Mouse (Mus musculus) right cerebral cortex, postnatal 4 days (tissue): ENCODE data around the gene Olfr1449.
"Not testable (repeated sequence)": the region's sequence is repeated elsewhere in the genome, so short reads cannot be mapped to it uniquely, and the experiment has no call there.

Experiments used
- DNase-seq: peaks from one replicate; pipeline ENCODE4 v3.0.0-alpha.2; 2022

Gene Olfr1449

GRCm38 (mm10) chr19:12930540-12930939 lies at the start of gene Olfr1449:
Gene Olfr1449, plus strand, starts transcription at chr19:12930840.
- DNase-seq: no peak

GRCm38 (mm10) chr19:12883555-12883954 lies 47.1 kb upstream of the Olfr1449 start, which contains the start of gene Olfr1445:
Gene Olfr1445, plus strand, starts transcription at chr19:12883855.
- no peak for DNase-seq

GRCm38 (mm10) chr19:12893424-12893823 lies 37.2 kb upstream of the Olfr1449 start, which contains the start of gene Olfr1446:
Gene Olfr1446, minus strand, starts transcription at chr19:12893524.
- DNase-seq: no peak

GRCm38 (mm10) chr19:12903643-12904042 lies 27.0 kb upstream of the Olfr1449 start, which contains the start of gene Olfr1447:
Gene Olfr1447, minus strand, starts transcription at chr19:12903743.
- no peak for DNase-seq

- DNase-seq: no peak
These were observed 6.3 kb upstream of the Olfr1449 start, which contains the start of gene Olfr1448 for GRCm38 (mm10) chr19:12924319-12924718. Gene Olfr1448, minus strand, starts transcription at chr19:12924419.

GRCm38 (mm10) chr19:12949958-12950357 lies 19.3 kb downstream of the Olfr1449 start, which contains the start of gene Olfr1450:
Gene Olfr1450, plus strand, starts transcription at chr19:12950258.
- no peak for DNase-seq

- not testable (repeated sequence) for DNase-seq
These were observed 39.4 kb downstream of the Olfr1449 start for GRCm38 (mm10) chr19:12970082-12970481.
